Mouse (Mus musculus) bone marrow macrophage, adult 2 months (primary cell): ENCODE measurements around the gene Brd3os. TPM values are rescaled to one million over a fixed set of nuclear protein-coding genes. Genes with fewer than 3 reads are reported as not detected.

Source experiments
- H3K27ac ChIP-seq: 2 replicates; pipeline ENCODE4 v1.5.1; 2012; ENCODE audit warnings: low read depth, low read length; ENCODE audit not compliant: insufficient read depth
- H3K4me1 ChIP-seq: 2 replicates; pipeline ENCODE4 v1.6.1; 2012; ENCODE audit warnings: low read length; ENCODE audit not compliant: control insufficient read depth, insufficient read depth
- H3K4me3 ChIP-seq: 2 replicates; pipeline ENCODE4 v1.5.1; 2012; ENCODE audit warnings: mild to moderate bottlenecking, low read length, moderate library complexity; ENCODE audit not compliant: insufficient read depth
- CTCF ChIP-seq: IDR thresholded peaks from 2 replicates; pipeline ENCODE4 v1.5.1; 2012; ENCODE audit warnings: low read depth, mild to moderate bottlenecking, low read length, moderate library complexity
- POLR2A ChIP-seq: IDR thresholded peaks from 2 replicates; pipeline ENCODE4 v1.6.1; 2012; ENCODE audit warnings: mild to moderate bottlenecking, low read depth, low read length, borderline replicate concordance
- polyA plus RNA-seq: library from polyadenylated mRNA; stranded (reverse); fragments of >200 nt; gene quantifications from 2 replicates; pipeline ENCODE4 v1.2.4, GENCODE M21; 2012; ENCODE audit not compliant: missing spikeins, insufficient read depth, insufficient read length

The Brd3os gene
- polyA plus RNA-seq, 1 experiment, result 1.2 TPM

DNA sequence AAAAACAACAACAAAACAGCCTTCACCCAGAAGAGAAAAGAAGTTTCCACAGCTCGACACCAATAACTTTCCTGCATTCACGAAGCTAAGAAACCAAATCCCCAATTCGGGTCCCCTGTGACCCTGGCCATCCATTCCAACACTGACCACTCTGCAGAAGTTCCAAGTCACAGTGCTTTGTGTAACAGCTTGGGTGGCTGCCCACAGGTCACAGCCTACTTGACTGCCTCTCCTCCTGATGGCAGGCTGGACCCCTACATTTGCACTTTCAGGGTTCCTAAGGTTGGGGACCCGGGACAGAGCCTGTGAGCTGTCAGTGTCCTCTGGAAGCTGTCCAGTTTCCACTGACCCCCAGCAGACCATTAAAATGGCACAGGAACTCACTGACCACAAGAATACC, 20.8 kb downstream of the Brd3os start:
- TF ChIP-seq POLR2A (no peak), CTCF (no peak)
- no peak overlapping the region for H3K27ac ChIP-seq

GRCm38 (mm10) chr2:27469292-27469990, 27.3 kb downstream of the Brd3os start:
- H3K27ac ChIP-seq, result no peak overlapping the region
- TF ChIP-seq CTCF, result no peak
- TF ChIP-seq POLR2A, result no peak
- H3K4me3 ChIP-seq, result no peak overlapping the region
- H3K4me1 ChIP-seq, result peaks cover 64% of the 10 kb centered on the region

More for the DNA sequence above, 20.8 kb downstream of the Brd3os start:
- Histone ChIP-seq H3K4me1 (peaks cover 5% of the 10 kb centered on the region), H3K4me3 (no peak overlapping the region)

GRCm38 (mm10) chr2:27469991-27470355, 27.8 kb downstream of the Brd3os start:
- Histone ChIP-seq H3K4me3 (no peak overlapping the region), H3K27ac (no peak overlapping the region), H3K4me1 (peaks cover 64% of the 10 kb centered on the region)
- TF ChIP-seq POLR2A, result no peak
- TF ChIP-seq CTCF, result no peak

- Histone ChIP-seq H3K27ac (no peak overlapping the region), H3K4me3 (no peak overlapping the region), H3K4me1 (peaks cover 64% of the 10 kb centered on the region)
- TF ChIP-seq CTCF (no peak), POLR2A (no peak)
Observed at GRCm38 (mm10) chr2:27470535-27470934, 28.4 kb downstream of the Brd3os start.

DNA sequence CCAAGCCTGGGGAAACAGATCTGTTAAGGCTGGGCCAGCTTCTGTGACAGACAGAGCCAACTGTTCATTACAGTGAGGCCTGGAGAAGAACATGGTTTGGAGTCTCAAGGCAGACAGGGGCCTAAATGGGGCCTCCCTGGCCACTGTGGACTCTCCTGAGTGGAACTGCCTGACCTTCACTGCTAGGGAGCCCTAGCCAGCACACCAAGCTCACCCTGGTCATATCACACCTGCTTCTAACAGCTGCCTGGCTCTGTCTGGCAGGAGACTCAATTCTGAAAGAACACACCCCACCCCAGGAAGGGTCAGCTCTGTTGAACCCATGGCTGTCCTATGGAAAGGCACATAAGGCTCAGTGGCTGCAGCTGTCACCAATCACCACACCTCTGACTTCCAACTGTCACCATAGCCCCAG, 29.1 kb downstream of the Brd3os start:
- Histone ChIP-seq H3K27ac (no peak overlapping the region), H3K4me1 (peaks cover 64% of the 10 kb centered on the region), H3K4me3 (no peak overlapping the region)
- no peak for TF ChIP-seq POLR2A
- no peak for TF ChIP-seq CTCF

- Histone ChIP-seq H3K27ac (no peak overlapping the region), H3K4me1 (peaks cover 59% of the 10 kb centered on the region), H3K4me3 (no peak overlapping the region)
- no peak for TF ChIP-seq CTCF
- no peak for TF ChIP-seq POLR2A
Observed at GRCm38 (mm10) chr2:27473061-27473765, 31.1 kb downstream of the Brd3os start.

- Histone ChIP-seq H3K4me3 (peak overlapping the region; percentile 91), H3K27ac (no peak overlapping the region; the same call in 1 of the 2 replicates), H3K4me1 (peaks cover 55% of the 10 kb centered on the region)
- TF ChIP-seq CTCF, result no peak
- no peak for TF ChIP-seq POLR2A
Observed at GRCm38 (mm10) chr2:27473911-27474310, 31.8 kb downstream of the Brd3os start.

DNA sequence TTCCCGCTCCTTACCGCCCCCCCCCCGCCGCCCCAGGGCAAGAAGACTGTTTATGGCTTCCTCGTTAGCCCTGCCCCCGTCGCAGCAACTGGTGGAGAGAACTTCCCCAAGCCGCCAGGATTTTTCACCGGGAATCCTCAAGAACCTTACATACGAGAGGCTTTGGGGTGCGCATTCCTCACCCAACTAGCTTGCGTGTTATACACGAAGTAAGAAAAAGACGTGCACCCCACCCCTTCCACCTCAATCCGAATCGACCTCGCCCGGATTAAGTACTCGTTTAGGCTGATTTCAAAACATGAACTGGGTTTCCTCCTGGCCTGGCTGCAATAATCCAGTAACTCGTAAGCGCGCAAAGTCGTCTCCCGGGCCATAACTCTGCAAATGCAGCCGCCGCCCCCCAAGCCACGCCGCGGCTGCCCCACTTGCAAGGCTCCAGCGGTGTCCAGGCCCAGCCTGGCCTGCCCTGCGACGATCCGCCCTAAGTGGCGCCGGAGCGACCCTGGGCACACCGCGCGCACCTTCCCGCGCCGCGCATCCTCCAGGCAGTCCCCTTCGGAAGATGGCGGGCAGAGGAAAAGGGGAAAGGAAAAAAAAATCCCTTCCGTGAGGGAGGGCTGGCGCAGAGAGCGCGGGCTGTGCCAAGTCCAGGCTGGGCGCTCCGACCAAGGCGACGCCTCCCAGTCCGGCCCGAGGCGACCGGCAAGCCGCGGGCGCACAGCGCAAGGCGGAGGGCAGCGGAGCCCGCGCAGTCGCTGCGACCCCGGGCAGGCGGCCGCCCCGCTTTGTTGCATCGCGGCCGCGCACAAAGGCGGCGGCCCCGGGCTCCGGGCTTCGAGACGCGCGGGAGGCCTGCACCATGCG, 32.7 kb downstream of the Brd3os start:
- Histone ChIP-seq H3K27ac (peak overlapping the region; percentile 35), H3K4me3 (peak overlapping the region; percentile 91), H3K4me1 (peaks cover 49% of the 10 kb centered on the region)
- TF ChIP-seq CTCF (no peak), POLR2A (no peak)

GRCm38 (mm10) chr2:27475495-27476302, 33.6 kb downstream of the Brd3os start:
- Histone ChIP-seq H3K4me3 (peak overlapping the region; percentile 91), H3K27ac (peak overlapping the region; percentile 95), H3K4me1 (peaks cover 47% of the 10 kb centered on the region)
- TF ChIP-seq CTCF (no peak), POLR2A (peak; percentile 62; the same call in 1 of the 2 replicates)
